Comparison of ENCODE assay signal across 9 mouse cellular contexts in the genomic region with DNA sequence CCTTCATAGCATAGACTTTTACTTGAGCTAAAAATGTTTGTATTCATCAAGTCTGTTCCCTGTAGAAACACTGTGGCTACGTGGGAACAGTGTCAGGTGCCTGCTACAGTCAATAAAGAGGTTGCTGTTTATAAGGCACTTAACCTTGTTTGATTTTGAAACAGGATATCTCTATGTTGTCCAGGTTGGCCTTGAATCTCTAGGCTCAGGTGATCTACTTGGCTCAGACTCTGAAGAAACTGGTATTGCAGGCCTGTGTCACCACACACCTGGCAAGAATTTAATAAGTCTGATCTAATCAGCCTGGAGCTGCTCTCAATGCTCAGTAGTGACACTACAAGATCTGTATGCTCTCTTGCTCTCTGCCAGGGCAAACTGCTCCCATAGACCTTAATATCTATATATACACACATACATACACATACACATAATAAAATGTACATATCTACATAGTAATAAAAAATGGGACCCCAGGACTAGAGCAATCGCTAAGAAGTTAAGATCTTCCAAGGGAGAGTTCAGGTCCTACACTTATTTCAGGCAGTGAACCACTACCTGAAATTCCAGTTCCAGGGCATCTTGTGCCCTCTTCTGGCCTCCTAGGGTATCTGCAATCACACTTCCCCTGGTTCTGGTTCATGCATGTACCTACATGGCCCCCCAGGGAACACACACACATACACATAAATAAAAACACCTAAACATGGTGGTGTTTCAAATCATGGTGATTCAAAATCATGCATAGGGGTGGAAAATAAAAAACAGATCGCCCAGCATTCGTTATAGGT. TPM values are rescaled to one million over a fixed set of nuclear protein-coding genes. Genes with fewer than 3 reads are reported as not detected.
DNase-seq lines count a peak whose midpoint lies in the region; ATAC-seq and TF ChIP-seq lines count a peak whose summit lies in the region.
"Had no signal": no experiment of that assay in that cellular context is flagged by ENCODE, and none has a peak within 500 bp of the region (broad histone marks: within the 10 kb centered on the region; RNA-seq: fewer than 3 reads in every experiment).

No protein-coding gene starts in this region.

- ATAC-seq in heart, embryonic 12.5 days (ENCODE audit: insufficient number of reproducible peaks, low FRiP score) = no peak
- no peak for ATAC-seq in neural tube, embryonic 15.5 days (ENCODE audit: low FRiP score)

- no peaks in the 10 kb centered on the region for H3K9me3 ChIP-seq in heart, embryonic 12.5 days (replicated peaks)
- no peaks in the 10 kb centered on the region for H3K9me3 ChIP-seq in embryonic facial prominence, embryonic 10.5 days
- H3K9me3 ChIP-seq in neural tube, embryonic 15.5 days (replicated peaks) = no peaks in the 10 kb centered on the region
- H3K9me3 ChIP-seq: limb, embryonic 13.5 days had no signal

- H3K4me1 ChIP-seq in heart, adult 2 months (ENCODE audit: control insufficient read depth, insufficient read depth, low read length) = no peaks in the 10 kb centered on the region
- H3K4me1 ChIP-seq in heart, embryonic 12.5 days (replicated peaks) = no peaks in the 10 kb centered on the region
- H3K4me1 ChIP-seq in embryonic facial prominence, embryonic 10.5 days = no peaks in the 10 kb centered on the region
- H3K4me1 ChIP-seq in neural tube, embryonic 15.5 days = no peaks in the 10 kb centered on the region

- TF ChIP-seq CTCF in heart, adult 2 months (IDR thresholded peaks at IDR 0.05) = peak; percentile 83

- no peaks in the 10 kb centered on the region for H3K79me2 ChIP-seq in heart, adult 2 months (replicated peaks; ENCODE audit: control insufficient read depth, insufficient read depth, low read length)

- H3K4me3 ChIP-seq in heart, adult 2 months = no peak overlapping the region
- H3K4me3 ChIP-seq in heart, embryonic 12.5 days = no peak overlapping the region
- no peak overlapping the region for H3K4me3 ChIP-seq in embryonic facial prominence, embryonic 10.5 days
- no peak overlapping the region for H3K4me3 ChIP-seq in neural tube, embryonic 15.5 days (replicated peaks)
- H3K4me3 ChIP-seq: limb, embryonic 13.5 days had no signal

- H3K36me3 ChIP-seq in heart, adult 2 months (ENCODE audit: control insufficient read depth, insufficient read depth, low read length) = no peaks in the 10 kb centered on the region
- H3K36me3 ChIP-seq in heart, embryonic 12.5 days = no peaks in the 10 kb centered on the region
- no peaks in the 10 kb centered on the region for H3K36me3 ChIP-seq in embryonic facial prominence, embryonic 10.5 days (replicated peaks)
- H3K36me3 ChIP-seq in neural tube, embryonic 15.5 days = no peaks in the 10 kb centered on the region
- H3K36me3 ChIP-seq: limb, embryonic 13.5 days had no signal

- H3K4me2 ChIP-seq in heart, embryonic 12.5 days = no peak overlapping the region
- H3K4me2 ChIP-seq in neural tube, embryonic 15.5 days = no peak overlapping the region
- H3K4me2 ChIP-seq: limb, embryonic 13.5 days had no signal

- H3K9ac ChIP-seq in heart, adult 2 months (ENCODE audit: low read depth, low read length) = no peak overlapping the region
- no peak overlapping the region for H3K9ac ChIP-seq in heart, embryonic 12.5 days
- no peak overlapping the region for H3K9ac ChIP-seq in neural tube, embryonic 15.5 days (replicated peaks)
- H3K9ac ChIP-seq: limb, embryonic 13.5 days had no signal

- intact Hi-C loops in heart, adult 2 months (cut with DNase I) = loop anchor here (2.0 to 5.0 kb wide), 3 partner anchors 58 to 235 kb away; no protein-coding TSS in a partner anchor

- TF ChIP-seq EP300 in heart, adult 2 months (IDR thresholded peaks at IDR 0.05; ENCODE audit: insufficient read depth, low read depth, low read length) = 0 out of 2 replicates have a peak, but pooled peaks have one; percentile 21

- peak in 1 of 2 experiments; percentile 30 for DNase-seq in heart, adult 2 months
- peak; percentile 44 to 57 for DNase-seq in urinary bladder, postnatal 36 days (ENCODE audit: low spot score in 2 of 2)
- no peak for DNase-seq in urinary bladder, postnatal 10 days (ENCODE audit: low spot score)
- DNase-seq in embryonic facial prominence, embryonic 10.5 days (ENCODE audit: low spot score) = peak; percentile 19
- DNase-seq in large intestine, adult 2 months (ENCODE audit: low read depth, low spot score) = peak; percentile 76
- DNase-seq in naive thymus-derived CD4-positive, alpha-beta T cell, adult 2 months (ENCODE audit: low read depth) = peak; percentile 79

- H3K27me3 ChIP-seq in heart, adult 2 months (ENCODE audit: control insufficient read depth, insufficient read depth, low read length) = no peaks in the 10 kb centered on the region
- 0 out of 2 replicates have a peak, but pooled peaks cover 6% of the 10 kb centered on the region for H3K27me3 ChIP-seq in heart, embryonic 12.5 days (replicated peaks)
- no peaks in the 10 kb centered on the region for H3K27me3 ChIP-seq in embryonic facial prominence, embryonic 10.5 days (replicated peaks; ENCODE audit: low read depth, poor library complexity, severe bottlenecking)
- peaks cover 6% of the 10 kb centered on the region; the same call in 1 of the 2 replicates for H3K27me3 ChIP-seq in neural tube, embryonic 15.5 days (replicated peaks)
- H3K27me3 ChIP-seq: limb, embryonic 13.5 days had no signal

- no peak overlapping the region for H3K27ac ChIP-seq in heart, adult 2 months
- H3K27ac ChIP-seq in heart, embryonic 12.5 days (ENCODE audit: poor library complexity, severe bottlenecking) = no peak overlapping the region
- no peak overlapping the region for H3K27ac ChIP-seq in embryonic facial prominence, embryonic 10.5 days (replicated peaks)
- no peak overlapping the region for H3K27ac ChIP-seq in neural tube, embryonic 15.5 days (replicated peaks)
- H3K27ac ChIP-seq: limb, embryonic 13.5 days had no signal

- TF ChIP-seq POLR2A in heart, adult 2 months (IDR thresholded peaks at IDR 0.05; ENCODE audit: insufficient read depth, low read depth, low read length) = no peak

- 14% methylated on average over 4 of the region's 4 CpGs for WGBS in heart, adult 2 months
- WGBS in heart, embryonic 12.5 days = 15% methylated on average over 4 of the region's 4 CpGs
- 16% methylated on average over 4 of the region's 4 CpGs for WGBS in embryonic facial prominence, embryonic 10.5 days
- 6% methylated on average over 4 of the region's 4 CpGs for whole genome bisulfite sequencing in large intestine, adult 2 months
- 18% methylated on average over 4 of the region's 4 CpGs for WGBS in neural tube, embryonic 15.5 days

RNA-seq across cellular contexts. Expression of gene Nupr1, which starts 6.3 kb away (rescaled TPM):
- 1 to 10 TPM; 4.8 to 6.5 TPM for total RNA-seq in heart, adult 2 months (2021)
- polyA plus RNA-seq in heart, adult 2 months (2012; rRNA removed) = 10.5 and 13.9 TPM in 2 replicates
- 3.1 and 3.6 TPM in 2 replicates for polyA plus RNA-seq in heart, embryonic 12.5 days (2016; fragmentation: Nextera tagmentation; extraction: Ambion mirVana)
- polyA plus RNA-seq in embryonic facial prominence, embryonic 10.5 days (2016; fragmentation: Nextera tagmentation; extraction: Ambion mirVana) = 0.92 and 1.2 TPM in 2 replicates
- polyA plus RNA-seq in large intestine, adult 2 months (2012; rRNA removed) = 37.6 and 54.5 TPM in 2 replicates
- 12.4 and 13.9 TPM in 2 replicates for polyA plus RNA-seq in neural tube, embryonic 15.5 days (2015; fragmentation: Nextera tagmentation; extraction: Ambion mirVana)

RNA-seq across cellular contexts. Expression of gene Sgf29, which starts 12.2 kb away (rescaled TPM):
- total RNA-seq in heart, adult 2 months (2021) = 10 to 100 TPM; 21.6 to 23.4 TPM
- 23.7 and 25.5 TPM in 2 replicates for polyA plus RNA-seq in heart, adult 2 months (2012; rRNA removed)
- 26.9 and 27.2 TPM in 2 replicates for polyA plus RNA-seq in heart, embryonic 12.5 days (2016; fragmentation: Nextera tagmentation; extraction: Ambion mirVana)
- 64.6 and 65.6 TPM in 2 replicates for polyA plus RNA-seq in embryonic facial prominence, embryonic 10.5 days (2016; fragmentation: Nextera tagmentation; extraction: Ambion mirVana)
- polyA plus RNA-seq in large intestine, adult 2 months (2012; rRNA removed) = 27.6 and 30.2 TPM in 2 replicates
- polyA plus RNA-seq in neural tube, embryonic 15.5 days (2015; fragmentation: Nextera tagmentation; extraction: Ambion mirVana) = 53.2 and 64.5 TPM in 2 replicates

RNA-seq across cellular contexts. Expression of gene Sult1a1, which starts 39.3 kb away (rescaled TPM):
- total RNA-seq in heart, adult 2 months (2021) = 10 to 100 TPM; 34.1 to 34.3 TPM
- 53.6 and 56.6 TPM in 2 replicates for polyA plus RNA-seq in heart, adult 2 months (2012; rRNA removed)
- polyA plus RNA-seq in heart, embryonic 12.5 days (2016; fragmentation: Nextera tagmentation; extraction: Ambion mirVana) = 3.7 TPM in 2 replicates
- polyA plus RNA-seq in embryonic facial prominence, embryonic 10.5 days (2016; fragmentation: Nextera tagmentation; extraction: Ambion mirVana) = 0.32 and 0.40 TPM in 2 replicates
- polyA plus RNA-seq in large intestine, adult 2 months (2012; rRNA removed) = 8.5 and 9.5 TPM in 2 replicates
- 3.4 and 5.1 TPM in 2 replicates for polyA plus RNA-seq in neural tube, embryonic 15.5 days (2015; fragmentation: Nextera tagmentation; extraction: Ambion mirVana)

RNA-seq across cellular contexts. Expression of gene Il27, which starts 42.2 kb away (rescaled TPM):
- not detected for total RNA-seq in heart, adult 2 months (2021)
- polyA plus RNA-seq in heart, adult 2 months (2012; rRNA removed) = not detected in 2 replicates
- not detected in 2 replicates for polyA plus RNA-seq in heart, embryonic 12.5 days (2016; fragmentation: Nextera tagmentation; extraction: Ambion mirVana)
- polyA plus RNA-seq in embryonic facial prominence, embryonic 10.5 days (2016; fragmentation: Nextera tagmentation; extraction: Ambion mirVana) = not detected in 2 replicates
- polyA plus RNA-seq in large intestine, adult 2 months (2012; rRNA removed) = 0.16 and 0.37 TPM in 2 replicates
- polyA plus RNA-seq in neural tube, embryonic 15.5 days (2015; fragmentation: Nextera tagmentation; extraction: Ambion mirVana) = not detected in 2 replicates
- polyA plus RNA-seq: limb, embryonic 13.5 days had no signal

RNA-seq across cellular contexts. Expression of gene Cln3, which starts 51.3 kb away (rescaled TPM):
- total RNA-seq in heart, adult 2 months (2021) = 10 to 100 TPM; 12.8 to 12.9 TPM
- polyA plus RNA-seq in heart, adult 2 months (2012; rRNA removed) = 30.0 and 33.2 TPM in 2 replicates
- 20.0 and 24.5 TPM in 2 replicates for polyA plus RNA-seq in heart, embryonic 12.5 days (2016; fragmentation: Nextera tagmentation; extraction: Ambion mirVana)
- polyA plus RNA-seq in embryonic facial prominence, embryonic 10.5 days (2016; fragmentation: Nextera tagmentation; extraction: Ambion mirVana) = 22.9 and 27.1 TPM in 2 replicates
- polyA plus RNA-seq in large intestine, adult 2 months (2012; rRNA removed) = 35.0 and 37.1 TPM in 2 replicates
- 32.6 and 32.7 TPM in 2 replicates for polyA plus RNA-seq in neural tube, embryonic 15.5 days (2015; fragmentation: Nextera tagmentation; extraction: Ambion mirVana)
